Mouse (Mus musculus): ENCODE data around the gene Mchr1.
"Not testable (repeated sequence)": the region's sequence is repeated elsewhere in the genome, so short reads cannot be mapped to it uniquely, and the experiment has no call there.

Gene Mchr1

DNA sequence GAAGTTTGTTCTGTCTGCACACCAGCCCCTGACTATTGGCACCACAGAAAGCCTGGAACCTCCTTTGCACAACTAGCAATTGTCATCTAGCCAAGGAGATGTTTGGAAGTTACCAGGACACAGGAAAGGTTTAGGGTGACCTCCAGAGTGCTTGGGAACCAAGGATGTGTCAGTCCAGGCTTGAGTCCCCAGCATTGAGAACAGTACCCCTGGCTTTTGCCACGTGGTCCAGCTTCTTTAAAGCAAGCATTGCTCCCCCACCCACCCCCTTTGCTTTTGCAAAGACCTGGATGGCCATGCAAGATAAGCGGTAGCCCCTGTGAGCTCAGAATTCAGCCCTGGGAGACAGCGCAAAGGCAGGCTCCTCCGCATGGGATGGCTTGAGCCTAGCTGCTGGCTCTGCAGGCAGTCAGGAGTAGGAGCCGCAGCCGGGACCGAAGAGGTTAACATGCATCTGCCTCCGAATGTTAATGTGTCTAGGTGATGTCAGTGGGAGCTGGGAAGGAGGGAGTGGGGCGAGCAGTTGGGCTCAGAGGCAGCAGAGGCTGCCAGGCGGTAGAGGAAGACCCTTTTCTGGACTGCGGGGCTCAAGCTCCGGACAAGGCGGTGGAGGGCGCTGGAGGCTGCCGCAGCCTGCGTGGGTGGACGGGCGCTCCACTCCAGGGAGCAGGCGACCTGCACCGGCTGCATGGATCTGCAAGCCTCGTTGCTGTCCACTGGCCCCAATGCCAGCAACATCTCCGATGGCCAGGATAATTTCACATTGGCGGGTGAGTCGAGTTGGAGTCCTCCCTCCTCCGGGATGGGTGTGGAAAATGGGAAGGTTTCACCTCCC is at the start of gene Mchr1:
Gene Mchr1, plus strand, starts transcription at position 414 of the 835 bp plus-strand sequence.
- DNase-seq (ENCODE audit: extremely low spot score) = peak; percentile 76

DNA sequence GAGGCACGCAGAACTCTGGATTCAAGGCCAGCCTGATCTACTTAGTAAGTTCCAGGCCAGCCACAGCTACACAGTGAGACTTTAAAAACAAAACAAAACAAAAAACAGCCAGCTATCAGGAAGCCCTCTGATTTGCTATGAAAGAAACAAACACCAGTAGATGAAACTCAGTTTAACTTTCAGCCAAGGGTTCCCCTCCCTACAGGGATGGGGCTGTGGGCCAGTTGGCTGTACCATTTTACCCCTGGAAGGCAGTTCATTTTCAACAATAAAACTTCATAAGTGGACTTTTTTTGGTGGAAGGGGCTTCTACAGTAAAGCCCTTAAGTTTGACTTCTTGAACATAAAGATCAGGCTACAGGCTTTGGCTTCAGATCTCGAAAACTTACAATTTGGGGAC is 46.2 kb upstream of the Mchr1 start:
- DNase-seq (ENCODE audit: extremely low spot score) = no peak

DNA sequence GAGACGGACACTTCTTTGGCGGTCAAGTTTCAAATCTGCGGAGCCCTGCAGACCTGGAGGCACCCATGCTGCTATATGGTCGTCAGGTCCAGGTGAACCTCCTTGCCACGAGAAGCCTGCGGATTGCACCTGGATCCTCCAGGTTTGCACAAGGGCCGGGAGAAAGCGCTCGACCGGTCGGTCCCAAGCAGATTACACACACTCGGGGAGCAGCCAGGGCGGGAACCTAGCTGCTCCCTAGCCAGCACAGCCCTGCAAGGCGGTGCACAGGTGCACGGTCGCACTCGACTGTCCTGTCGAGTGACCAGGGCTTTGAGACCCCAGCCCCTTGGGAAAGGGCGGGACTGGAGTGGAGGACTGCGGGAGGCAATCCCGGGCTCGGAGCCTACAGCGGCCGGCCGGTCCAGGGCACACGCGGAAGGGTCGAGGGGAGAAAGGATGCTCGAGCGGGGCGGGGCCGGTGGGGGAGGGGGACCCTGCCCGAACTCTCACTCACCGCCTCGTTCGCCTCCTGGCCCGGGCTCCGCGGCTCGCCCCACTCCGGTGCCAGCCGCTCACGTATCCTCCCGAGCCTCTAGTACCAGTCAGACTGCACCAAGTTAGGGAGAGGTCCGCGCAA is 45.2 kb upstream of the Mchr1 start:
- peak; percentile 14 for DNase-seq (ENCODE audit: extremely low spot score)

DNA sequence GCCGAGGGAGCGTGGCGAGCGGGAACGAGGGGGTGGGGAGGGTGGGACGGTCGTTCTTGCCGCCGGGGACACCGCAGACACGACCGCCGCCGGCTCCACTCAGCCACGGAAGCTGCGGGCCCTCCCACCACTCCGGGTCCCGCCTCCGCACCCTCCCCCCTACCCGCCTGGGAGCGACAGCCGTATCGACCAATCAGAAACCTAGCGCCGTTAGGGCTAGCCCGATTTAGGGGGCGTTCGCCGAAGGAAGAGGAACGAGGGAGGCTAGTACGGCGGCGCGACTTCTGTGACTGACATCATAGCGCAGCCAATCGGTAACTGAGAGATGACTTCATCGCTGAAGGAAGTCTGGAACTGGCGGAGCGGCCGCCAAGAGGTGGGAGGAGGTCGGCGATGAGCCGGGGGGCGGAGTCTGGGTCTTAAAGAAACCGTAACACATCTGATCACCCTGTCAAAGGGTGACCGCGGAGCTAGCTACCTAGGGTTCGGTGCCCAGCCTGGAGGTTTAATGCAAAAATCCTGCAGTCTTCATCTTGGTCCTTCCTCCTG is 44.6 kb upstream of the Mchr1 start, which contains the start of gene Mrtfa:
Gene Mrtfa, minus strand, starts transcription at position 128 of the 549 bp plus-strand sequence.
- DNase-seq (ENCODE audit: extremely low spot score) = peak; percentile 100

DNA sequence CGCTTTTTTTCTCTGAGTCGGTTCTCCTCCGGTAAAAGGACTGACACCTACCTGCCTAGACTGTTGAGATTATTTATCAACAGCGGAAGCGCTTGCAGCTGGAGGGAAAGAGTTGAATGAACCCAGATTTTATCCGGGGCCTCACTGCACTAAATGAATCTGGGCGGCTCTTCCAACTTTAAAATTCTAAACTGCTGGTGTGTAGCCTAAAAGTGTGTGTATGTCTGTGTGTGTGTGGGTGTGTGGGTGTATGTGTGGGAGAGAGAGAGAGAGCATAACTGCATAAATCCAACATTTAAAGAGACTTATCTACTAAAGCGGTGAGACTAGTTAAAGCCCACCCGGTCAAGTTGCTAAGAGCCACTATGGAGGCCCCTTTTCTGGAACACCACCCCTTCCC is 44.0 kb upstream of the Mchr1 start:
- DNase-seq (ENCODE audit: extremely low spot score) = no peak

DNA sequence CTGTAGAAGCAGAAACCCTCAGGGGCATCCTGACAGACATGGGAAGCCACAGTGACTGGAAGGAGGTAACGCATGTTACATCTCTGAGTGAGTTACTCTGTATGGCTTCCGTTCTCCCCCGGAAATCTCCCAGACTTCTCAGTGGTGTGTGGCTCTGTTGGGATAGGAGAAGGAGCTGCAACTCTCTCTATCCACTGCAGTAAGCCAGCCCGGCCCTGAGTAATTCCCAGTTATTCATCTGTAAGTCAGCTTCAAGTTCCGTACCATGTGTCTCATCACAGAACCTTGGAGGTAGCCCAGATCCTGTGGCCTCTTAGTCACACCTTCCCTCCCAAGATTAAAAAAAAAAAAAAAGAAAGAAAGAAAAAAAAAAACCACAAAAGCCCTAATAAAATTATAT is 43.0 kb upstream of the Mchr1 start:
- DNase-seq (ENCODE audit: extremely low spot score) = no peak

DNA sequence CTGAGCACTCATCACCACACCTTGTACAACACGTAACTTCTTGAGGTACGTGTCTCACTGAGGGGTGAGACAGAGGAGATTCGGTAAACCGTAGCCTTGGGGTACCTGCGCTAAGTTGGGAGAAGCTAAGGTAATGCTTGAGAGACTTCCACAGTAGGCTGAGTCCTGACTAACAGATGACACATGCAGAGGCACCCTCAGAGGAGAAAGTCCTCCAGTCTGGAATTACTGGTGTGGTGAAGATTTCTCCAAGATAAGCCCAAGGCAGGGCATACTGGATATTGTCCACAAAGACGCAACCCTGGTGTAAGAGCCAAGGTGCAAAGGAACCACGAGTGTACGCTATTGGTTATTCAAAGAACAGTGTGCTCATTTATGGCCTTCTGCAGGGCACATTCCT is 42.4 kb upstream of the Mchr1 start:
- DNase-seq (ENCODE audit: extremely low spot score) = no peak

DNA sequence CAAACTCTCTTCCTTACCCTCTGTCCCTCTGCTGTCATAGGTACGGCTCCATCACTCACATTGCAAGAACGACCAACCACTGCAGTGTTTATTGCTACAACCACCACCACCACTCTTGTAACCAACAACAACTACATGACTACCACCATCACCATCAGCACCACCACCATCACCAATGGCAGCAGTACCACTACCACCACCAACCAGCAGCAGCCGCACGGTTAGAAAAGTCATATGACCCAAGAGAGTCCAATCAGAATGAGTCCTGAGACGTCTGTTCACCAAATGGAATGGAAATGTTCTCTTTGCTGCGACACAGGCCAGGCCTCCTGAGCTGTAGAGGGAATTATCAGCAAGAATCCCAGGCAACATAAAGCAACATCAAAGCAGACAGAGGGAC is 40.5 kb upstream of the Mchr1 start:
- DNase-seq (ENCODE audit: extremely low spot score) = no peak

DNA sequence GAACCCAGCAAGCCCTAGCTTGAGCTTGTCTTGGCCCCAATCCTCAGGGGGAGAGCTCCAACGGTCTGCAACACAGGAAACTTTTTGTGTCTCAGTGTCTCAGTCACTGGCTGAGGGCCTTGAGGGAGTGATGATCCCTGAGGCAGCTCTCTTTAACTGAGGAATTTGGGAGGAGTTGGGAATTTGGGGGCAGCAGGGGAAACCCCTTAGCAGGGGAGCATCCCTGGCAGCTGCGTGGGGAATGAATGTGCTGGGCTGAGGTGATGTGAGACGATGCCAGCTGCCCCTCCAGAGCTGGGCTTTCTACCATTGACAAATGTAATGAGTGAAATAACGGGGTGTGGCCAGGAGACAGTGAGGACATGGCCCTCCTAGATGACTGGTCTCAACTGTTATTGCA is 39.9 kb upstream of the Mchr1 start:
- DNase-seq (ENCODE audit: extremely low spot score) = no peak

DNA sequence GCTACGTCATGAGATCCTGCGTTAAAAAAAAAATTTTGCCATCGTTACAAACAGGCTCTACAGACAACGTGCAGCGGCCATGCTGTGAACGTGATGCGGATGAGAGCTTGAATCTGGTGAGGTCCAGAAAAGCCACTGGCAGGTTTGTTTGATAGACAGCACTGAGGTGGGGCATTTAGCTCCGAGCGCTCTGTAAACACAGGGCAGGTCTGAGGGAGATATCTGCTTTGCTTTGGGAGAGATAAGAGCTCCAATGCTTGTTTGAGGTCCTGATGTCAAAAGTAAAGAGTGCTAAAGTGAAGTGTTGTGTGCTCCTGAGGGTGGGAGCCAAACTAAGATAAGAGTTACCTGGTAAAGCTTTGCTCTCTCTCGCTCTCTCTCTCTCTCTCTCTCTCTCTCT is 38.1 kb upstream of the Mchr1 start:
- DNase-seq (ENCODE audit: extremely low spot score) = no peak

DNA sequence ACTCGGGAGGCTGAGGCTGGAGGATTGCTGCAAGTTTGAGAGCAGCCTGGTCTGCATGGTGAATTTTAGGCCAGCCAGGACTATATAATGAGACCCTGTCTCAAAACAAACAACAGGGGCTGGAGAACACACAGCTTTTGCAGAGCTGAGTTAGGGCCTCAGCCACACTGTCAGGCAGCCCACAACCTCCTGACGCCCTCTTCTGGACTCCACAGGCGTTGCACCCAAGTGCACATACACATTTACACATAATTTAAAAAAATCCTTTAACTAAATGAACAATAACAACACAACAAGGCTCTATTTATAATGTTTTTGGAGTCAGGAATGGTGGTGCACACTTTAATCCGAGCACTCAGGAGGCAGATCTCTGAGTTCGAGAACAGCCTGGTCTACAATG is 36.9 kb upstream of the Mchr1 start:
- DNase-seq (ENCODE audit: extremely low spot score) = no peak

DNA sequence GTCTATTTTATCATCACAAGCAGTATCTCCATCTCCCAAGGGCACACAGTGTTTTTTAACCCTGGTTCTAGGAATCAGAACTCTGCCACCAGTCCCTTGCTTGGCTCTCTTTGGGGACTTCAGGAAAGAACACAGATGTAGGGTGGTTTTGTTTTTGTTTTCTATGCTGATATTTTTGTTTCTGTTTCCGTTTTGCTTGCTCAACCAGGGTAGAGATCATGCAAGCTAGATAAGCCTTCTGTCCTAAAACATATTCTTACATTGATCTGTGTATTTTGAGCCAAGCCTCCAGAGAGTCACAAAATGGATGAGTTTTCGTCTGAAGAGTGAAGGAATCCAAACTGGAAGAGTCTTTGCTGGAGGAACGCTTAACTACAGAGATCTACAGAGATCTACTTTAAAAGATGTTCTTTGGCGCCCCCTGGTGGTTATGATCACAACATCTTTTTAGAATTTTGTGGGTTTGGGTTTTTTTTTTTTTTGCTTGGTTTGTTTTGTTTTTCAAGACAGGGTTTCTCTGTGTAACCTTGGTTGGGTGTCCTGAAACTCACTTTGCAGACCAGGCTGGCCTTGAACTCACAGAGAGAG is 35.8 kb upstream of the Mchr1 start:
- peak; percentile 63 for DNase-seq (ENCODE audit: extremely low spot score)

DNA sequence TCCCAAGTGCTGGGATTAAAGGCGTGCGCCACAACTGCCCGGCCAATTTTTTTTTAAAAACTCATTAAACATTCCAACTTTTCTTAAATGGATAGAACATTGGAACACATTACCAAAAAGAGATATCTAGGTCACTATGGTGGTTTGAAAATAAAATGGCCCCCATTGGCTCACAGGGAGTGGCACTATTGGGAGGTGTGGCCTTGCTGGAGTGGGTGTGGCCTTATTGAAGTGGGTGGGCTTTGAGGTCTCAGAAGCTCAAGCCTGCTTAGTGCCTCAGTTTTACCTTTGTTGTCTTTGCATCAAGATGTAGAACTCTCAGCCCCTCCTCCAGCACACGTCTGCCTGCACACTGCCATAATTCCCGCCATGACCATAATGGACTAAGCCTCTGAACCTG is 32.8 kb upstream of the Mchr1 start:
- DNase-seq (ENCODE audit: extremely low spot score) = no peak

DNA sequence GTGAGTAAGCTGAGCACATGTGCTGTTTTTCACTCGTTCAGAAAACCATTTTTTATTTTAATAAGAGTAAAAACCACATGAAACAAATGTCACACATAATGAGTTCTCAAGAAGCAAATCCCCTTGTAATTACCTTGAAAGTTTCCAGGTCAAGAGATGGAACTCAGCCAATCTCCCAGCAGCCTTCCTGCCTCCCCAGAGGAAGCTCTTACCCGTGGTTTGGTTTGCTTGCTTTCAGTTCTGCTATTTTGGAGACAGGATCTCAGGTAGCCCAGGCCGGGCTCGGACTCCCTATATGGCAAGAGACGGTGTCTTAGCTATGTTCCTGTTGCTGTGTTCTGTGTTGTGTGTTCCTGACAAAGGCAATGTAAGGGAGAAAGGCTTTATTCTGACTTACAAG is 24.8 kb upstream of the Mchr1 start:
- no peak for DNase-seq (ENCODE audit: extremely low spot score)

DNA sequence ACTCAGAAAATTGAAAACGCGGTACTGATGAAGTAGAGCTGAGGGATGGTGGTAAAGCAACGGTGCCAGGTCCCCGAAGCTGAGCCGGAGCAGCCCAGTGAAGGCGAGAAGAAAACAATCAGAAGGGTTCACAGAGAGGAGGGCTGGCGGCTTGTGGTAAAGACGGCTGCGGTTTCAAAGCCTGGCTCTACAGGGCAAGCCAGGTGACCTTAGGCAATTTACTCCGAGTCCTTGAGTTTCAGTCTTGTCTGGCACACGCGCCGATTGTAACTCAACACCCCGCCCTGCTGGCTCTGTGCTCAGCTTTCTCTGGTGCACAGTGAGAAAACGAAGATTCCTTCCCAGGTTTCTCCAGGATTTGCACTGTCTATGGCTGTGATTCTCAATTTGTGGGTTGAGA is 22.3 kb upstream of the Mchr1 start:
- DNase-seq (ENCODE audit: extremely low spot score) = peak; percentile 26

DNA sequence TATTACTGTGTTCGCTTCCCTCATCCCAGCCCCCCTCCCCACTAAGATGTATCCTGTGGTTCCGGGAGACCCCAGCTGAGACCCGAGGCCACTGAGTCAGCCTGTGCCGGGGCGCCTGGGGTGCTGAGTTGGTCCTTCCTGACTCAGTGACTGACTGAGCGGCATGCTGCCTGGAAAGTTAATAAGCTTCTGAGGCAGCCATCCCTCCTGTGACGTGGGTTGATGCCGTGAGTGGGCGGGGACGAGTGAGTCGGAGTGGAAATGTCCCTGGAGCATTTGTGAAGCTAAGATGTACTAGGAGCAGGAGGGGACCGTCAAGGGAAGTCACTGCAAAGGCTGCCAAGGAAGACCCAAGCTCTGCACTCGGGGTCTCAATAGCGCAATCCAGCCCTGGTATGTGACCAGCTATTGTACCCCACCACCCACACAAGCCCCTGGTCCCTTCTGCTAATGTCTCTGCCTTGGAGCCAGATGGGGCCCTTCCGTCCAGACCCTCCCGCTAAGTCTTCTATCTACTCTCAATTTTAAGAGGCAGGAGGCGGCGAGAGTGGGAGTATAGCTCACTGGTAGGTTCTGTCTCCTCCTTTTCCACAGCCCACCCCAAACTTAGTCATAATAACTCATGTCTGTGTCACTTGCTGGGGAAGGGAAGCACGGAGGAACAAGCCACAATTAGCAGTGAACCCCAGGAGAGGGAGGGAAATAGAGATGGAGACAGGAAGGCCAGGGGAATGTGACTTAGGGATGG is 18.2 kb upstream of the Mchr1 start:
- DNase-seq (ENCODE audit: extremely low spot score) = no peak

DNA sequence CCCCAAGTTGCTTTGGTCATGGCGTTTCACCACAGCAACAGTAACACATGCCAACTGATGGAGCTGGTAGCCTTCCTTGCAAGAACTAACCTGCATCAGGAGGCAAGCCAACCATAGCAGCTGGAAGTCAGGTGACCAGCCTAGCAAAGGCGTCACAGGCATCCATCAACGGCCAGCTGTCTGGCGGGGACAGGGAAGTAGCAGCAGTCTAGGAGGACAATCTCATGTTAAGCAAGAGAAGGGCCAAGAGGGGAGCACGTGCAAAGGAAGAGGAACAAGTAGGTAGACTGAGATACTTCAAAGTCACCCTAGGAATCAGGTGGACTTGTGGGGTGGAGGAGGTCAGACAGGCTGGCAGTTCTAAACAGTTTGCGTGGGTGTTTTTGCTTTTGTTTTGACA is 16.2 kb upstream of the Mchr1 start:
- no peak for DNase-seq (ENCODE audit: extremely low spot score)

DNA sequence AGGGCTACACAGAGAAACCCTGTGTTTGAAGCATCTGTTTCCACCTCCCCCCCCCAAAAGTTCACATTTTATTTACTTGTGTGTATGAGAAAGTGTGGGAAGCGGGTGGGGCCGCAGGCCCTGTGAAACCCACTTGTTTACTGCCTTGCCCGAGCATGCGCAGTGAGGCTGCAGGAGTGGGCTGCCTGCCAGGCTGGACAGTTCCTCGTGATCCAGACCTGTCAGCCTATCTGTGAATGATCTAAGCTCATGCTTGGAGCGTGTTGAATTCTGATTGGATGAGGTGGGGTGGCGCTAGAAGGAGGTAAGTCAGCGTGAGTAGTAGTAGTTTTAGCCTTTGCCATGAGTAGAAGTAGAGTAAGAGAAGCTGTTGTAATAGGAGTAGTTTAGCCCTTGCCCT is 15.2 kb upstream of the Mchr1 start:
- not testable (repeated sequence) for DNase-seq (ENCODE audit: extremely low spot score)

DNA sequence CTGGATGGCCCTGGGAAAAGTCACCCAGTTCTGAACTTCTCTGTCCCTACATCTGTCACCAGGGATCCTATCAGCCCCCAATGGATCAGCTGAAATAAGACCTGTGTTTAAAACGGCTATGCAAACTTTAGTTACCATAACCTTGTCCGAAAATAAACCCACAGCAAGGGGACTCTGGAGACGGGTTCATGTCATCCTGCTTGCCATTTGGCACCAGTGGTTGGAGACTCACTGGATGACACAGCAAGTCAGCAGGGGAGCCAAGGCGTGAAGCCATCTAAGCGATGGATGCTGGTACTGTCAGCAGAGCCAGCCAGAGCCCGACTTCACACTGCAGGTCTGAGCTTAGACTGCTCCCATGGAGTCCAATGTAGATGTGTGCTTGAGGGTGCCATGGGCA is 13.9 kb upstream of the Mchr1 start:
- no peak for DNase-seq (ENCODE audit: extremely low spot score)

DNA sequence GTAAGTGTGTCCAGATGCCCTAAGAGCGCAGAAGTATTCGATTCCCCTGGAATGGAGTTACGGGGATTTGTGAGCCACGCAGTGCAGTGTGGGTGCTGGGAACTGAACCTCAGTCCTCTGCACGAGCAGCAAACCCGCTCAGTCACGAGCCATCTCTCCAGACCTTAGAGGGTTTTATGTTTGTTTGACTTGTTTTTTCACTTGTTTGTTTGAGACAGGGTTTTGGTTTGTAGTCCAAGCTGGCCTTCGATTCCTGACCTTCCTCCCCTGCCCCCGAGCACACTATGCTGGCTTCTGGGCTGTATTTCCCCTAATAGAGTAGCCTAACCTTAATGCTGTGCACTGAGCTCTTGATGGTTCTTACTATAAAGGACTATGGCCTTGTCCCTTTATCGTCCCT is 10.3 kb upstream of the Mchr1 start:
- no peak for DNase-seq (ENCODE audit: extremely low spot score)

DNA sequence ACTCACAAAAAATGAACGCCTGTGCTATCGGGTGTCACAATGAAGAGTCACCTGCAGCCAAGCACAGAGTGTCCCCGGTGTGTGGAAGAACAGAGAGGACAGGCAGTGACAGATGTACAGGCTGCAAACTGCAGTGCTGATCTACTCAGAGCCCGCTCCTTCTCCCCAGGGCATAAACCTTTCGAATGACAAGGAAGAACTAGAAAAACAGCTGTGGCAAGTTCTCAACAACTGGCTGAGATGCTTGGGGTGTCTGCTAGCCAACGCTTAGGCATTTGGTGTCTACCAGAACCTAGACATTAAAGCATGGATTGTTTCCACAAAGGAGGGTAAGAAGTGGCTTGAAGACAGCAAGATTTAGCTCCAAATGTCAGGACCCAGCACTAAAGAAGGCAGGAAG is 9.6 kb upstream of the Mchr1 start:
- DNase-seq (ENCODE audit: extremely low spot score) = no peak

DNA sequence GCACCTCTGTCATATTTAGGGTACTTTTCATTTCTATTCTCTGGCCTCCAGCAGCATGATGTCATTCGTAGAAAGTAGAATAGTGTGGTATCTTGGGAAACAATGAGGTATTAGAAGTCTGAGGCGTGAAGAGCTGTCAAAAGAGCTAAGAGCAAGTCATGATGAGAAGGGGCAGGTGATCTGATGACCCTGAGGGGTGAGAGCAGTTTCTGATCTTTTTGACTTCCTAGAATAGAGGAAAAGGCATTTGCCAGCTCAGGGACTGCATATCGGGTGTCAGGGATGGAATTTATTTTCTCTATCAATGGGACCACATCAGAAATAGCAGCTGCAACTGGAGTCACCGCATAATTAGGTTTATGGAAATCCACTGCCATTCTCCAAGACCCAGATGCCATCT is 8.5 kb upstream of the Mchr1 start:
- DNase-seq (ENCODE audit: extremely low spot score) = no peak
